Mouse (Mus musculus) erythroblast, embryonic 14.5 days (primary cell): ENCODE results near the gene Osm.

Experiments used
- GATA1 ChIP-seq: IDR thresholded peaks from 2 replicates; pipeline ENCODE4 v1.6.1; 2012; ENCODE audit warnings: low read length, inconsistent platforms, mixed read lengths
- TAL1 ChIP-seq: IDR thresholded peaks from 3 replicates; pipeline ENCODE4 v1.6.1; 2012; ENCODE audit warnings: low read length, inconsistent platforms, mixed read lengths

- TF ChIP-seq GATA1 (no peak), TAL1 (no peak)
Measured at GRCm38 (mm10) chr11:4192757-4193156, 43.5 kb upstream of the Osm start.
